1 mouse cellular context compared by ENCODE assay signal in the genomic region with DNA sequence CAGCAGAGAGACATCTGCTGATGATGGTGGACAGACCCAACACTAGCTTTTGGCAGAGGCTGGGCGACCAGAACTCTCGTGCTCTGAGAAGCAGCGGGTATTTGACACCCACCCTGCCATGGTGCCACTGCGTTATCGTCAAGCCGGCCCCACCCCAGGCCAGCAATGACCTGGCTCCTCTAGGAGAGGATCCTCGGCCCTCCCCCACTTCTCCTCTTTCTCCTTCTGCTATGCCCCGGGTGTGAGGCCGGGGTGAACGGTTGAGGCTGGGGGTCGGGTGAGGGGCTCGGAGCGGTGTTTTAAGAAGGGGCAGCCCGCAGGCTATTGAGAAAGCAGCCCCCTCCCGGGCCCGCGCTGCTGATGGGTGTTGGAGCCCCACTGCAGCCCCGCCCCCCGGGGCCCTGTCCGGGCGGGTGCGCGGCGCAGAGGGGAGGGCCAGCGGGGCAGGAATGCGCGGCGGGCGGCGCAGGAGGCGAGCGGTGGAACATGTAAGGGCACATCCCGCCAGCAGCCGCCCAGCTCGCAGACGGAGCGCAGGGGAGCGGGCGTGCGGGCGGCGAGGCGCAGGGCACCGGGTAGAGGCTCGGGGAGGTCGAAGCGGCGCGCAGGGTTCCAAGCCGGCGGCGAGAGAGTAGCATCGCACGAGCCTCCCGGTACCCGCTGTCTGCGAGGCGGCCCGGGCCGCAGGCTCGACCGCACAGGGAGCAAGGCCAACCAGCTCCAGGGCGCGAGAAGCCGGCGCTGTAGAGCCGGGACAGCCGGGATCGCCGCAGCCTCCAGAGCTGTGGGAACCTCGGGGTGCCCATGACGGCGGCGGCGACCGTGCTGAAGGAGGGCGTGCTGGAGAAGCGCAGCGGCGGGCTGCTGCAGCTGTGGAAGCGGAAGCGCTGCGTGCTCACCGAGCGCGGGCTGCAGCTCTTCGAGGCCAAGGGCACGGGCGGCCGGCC.
TF ChIP-seq lines count a peak whose summit lies in the region.

TSS of gene Phlda3 (plus strand) at position 475 of the 947 bp plus-strand sequence.

TF ChIP-seq in CH12.LX, 34 proteins besides CTCF, POLR2A, EP300 and RAD21 (continued from another document):
- TF ChIP-seq HCFC1 (IDR thresholded peaks at IDR 0.05; ENCODE audit: low read depth, low read length) = peak; percentile 19; the same call in 1 of the 2 replicates
- TF ChIP-seq POLR2AphosphoS2 (IDR thresholded peaks at IDR 0.05; ENCODE audit: low read depth, low read length) = peak; percentile 82; the same call in 1 of the 2 replicates
- TF ChIP-seq KAT2A (IDR thresholded peaks at IDR 0.05; ENCODE audit: insufficient replicate concordance, low read length) = 0 out of 2 replicates have a peak, but pooled peaks have one; percentile 16
- TF ChIP-seq CHD1 (IDR thresholded peaks at IDR 0.05; ENCODE audit: low read depth, low read length) = peak; percentile 91
- no peak for TF ChIP-seq PAX5 (IDR thresholded peaks at IDR 0.05; ENCODE audit: low read length)
